Mouse (Mus musculus) natural killer cell, adult 2 months (primary cell): Measurements from ENCODE around the gene Atg9b.
A peak's percentile ranks its signal among the peaks of the same experiment; 100 is the strongest.

Experiments
- DNase-seq, 2 experiments: peaks; one replicate each; pipeline ENCODE4 v3.0.0; 2022; ENCODE audit warnings: low spot score in 2 of 2

The Atg9b gene

DNA sequence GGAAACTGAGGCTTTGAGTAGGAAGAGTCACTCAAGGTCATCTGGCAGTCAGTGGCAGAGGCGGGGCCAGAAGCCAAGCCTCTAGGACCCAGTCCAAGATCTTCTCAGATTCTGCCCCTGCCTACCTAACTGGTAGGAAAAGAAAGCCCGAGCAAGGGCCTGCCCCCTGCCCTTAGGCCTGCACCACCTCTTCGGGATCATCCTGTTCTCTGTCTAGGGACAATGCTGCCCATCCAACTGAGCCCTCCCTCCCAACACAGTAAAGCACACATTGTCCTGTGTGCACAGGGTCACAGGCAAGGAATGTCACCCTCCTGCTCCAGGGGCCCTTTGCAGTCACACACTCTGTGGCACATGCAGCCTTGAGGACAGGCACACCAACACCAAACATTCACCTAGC lies 41.9 kb downstream of the Atg9b start:
- no peak for DNase-seq

- DNase-seq = no peak
Observed at GRCm38 (mm10) chr5:24348546-24348945, 43.4 kb downstream of the Atg9b start.

- DNase-seq = peak; percentile 71 to 74
Observed at GRCm38 (mm10) chr5:24348128-24348527, 43.8 kb downstream of the Atg9b start.

DNA sequence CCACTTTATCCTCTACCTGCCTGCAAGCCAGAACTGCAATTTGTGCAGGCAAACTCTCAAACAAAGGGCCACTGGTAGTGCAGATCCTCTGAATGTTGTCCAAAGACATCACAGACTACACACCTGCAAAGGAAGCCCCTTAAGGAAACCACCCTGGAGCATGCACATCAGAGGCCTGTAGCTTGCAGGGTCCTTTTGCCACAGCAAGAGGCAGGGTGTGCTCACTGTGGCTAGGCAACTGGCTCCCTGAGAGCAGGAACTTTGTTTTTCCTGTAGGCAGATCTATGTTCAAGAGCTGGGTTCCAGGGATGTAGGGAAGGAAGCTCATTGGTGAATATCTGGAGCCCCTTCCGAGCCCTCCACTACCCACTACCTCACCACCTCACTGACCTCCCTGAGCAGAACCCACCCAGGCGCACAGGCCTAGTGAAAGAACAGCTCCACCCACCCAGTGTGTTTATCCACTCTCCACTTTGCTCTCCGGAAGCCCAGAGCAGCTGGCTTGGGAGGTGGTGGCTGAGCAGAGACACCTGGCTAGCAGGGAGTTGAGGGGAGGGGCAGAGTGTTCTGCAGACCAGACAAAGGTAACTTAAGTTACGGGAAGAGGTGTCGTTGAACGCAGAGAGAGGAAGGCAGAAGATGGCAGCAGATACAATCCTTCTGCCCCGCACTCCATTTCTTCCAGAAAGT lies 44.6 kb downstream of the Atg9b start:
- no peak for DNase-seq

DNA sequence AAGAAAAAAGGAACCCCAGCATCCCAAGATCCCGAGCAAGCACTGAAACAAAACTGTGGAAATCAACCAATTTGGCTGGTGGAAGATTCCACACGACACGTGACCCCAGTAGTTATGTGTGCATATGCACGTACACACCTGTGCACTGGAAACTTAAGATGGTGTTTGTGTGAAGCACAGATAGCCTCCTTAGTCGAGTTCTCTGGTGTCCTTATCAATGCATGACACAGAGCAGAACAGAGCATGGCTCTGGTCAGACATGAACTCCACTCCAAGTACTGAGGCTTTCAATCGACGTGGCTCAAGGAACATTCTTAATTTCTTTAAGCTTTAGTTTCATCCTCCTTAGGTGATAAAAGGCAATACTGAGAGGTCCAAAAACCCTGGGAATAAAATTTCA lies 45.6 kb downstream of the Atg9b start:
- no peak for DNase-seq

- no peak for DNase-seq
Observed at GRCm38 (mm10) chr5:24344477-24345051, 47.4 kb downstream of the Atg9b start.

- DNase-seq = no peak
Observed at GRCm38 (mm10) chr5:24343977-24344436, 47.9 kb downstream of the Atg9b start.

DNA sequence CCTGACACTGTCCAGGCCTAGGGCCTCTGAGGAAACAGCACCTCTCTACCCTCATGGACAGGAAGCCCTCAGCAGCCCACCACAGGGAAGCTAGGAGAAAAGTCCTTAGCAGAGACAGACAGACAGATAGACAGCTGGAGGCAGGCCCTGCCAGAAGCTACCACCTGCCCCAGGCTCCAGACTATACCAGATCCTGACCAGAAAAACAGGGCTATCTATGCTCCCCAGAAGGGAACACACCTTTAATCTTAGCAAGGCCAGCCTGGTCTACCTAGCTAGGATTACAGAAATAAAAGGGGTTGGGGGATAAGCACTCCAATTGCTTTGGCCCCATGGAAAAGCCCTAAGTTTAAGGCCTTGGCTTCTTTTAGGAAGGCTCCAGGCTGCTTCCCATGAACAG lies 48.6 kb downstream of the Atg9b start:
- no peak for DNase-seq

DNA sequence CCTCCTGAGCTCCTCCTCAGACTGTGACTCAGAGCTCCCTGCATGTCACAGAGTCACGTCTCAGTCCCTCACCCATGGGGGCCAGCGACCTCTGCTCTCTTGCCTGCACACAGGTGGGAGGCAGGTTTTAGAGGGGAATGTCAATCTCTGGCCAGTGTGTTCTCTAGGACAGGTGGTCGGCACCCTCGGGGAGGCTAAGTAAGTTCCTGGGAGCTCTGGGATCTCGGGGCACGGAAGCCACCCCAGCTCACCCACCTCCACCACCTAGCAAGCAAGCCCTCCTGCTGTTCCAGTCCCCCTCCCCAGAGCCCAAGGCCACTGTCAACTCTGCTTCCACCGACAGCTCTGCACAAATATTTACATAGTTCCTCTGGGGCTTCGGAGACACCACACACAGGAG lies 49.0 kb downstream of the Atg9b start:
- DNase-seq = no peak

DNA sequence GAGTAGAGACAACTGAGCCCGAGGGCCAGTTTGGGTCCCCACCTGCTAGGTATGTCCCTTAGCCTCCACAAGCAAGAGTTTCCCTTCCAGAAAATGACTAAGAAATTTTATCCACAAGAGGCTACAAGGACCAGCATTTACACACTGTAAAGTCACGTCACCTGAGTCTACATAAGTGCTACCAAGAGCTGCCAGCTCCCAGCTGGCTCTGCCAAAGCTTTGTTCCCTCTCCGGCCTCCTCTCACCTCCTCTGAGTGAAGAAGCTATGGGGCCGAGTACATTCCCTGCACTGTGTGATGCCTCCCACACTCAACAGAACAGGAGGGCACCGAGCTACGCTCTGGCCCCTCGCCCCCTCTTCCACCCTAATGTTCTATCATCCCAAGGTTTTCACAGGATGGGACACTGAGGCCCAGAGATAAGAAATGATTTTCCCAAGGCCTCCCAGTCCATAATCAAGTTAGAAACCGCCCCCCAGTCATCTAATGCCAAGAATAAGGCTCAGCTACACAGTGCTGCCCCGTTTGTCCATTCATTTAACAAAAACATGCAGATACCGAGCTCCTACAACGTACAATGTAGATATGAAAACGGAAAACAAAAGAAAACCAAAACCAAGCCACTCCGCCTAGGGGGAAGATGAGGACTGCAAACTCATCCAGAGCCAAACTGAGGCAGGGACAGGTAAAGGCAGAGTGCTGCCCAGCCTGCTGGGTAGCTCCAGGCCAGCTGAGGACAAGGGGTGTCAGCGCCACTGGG lies 49.6 kb downstream of the Atg9b start:
- DNase-seq = no peak

DNA sequence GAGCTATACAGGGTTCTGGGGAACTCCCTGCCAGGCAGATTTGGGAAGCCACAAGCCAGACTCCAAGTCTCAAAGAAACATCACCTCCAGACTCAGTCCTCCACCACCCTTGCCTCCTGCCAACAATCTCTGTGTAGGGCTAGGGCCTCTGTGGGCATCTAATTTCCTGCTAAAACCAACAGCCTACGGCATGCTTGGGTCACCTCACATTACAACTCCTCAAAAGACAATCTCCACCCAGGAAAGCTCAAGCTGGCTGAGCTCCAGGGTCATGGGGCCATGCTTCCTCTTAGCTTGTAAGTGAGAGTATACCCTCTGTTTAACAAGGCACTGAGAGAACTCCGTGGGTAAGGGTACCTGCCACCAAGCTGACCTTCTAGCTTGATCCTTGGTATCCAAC lies 54.1 kb downstream of the Atg9b start:
- no peak for DNase-seq

DNA sequence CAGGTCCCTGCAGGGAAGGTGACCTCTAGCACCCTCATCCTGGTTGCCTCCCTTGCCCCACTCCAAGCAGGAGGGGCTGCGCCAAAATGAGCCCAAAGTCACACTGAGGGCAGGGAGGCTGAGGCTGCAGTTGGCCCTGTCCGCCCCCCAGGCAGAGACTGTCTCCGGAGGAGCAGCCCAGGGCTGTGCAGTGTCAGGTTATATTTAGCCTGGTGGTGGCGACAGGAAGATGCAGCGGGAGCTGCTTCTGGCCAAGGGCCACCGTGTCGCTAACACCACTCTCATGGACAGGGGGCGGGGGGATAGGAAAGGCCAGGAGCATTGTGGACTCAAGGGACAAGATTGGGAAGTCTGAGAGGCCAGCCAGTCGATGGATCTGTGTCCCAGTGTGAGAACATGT lies 54.6 kb downstream of the Atg9b start:
- DNase-seq = no peak

GRCm38 (mm10) chr5:24335888-24336511 lies 55.9 kb downstream of the Atg9b start:
- no peak for DNase-seq

- no peak for DNase-seq
Observed at GRCm38 (mm10) chr5:24334749-24335148, 57.2 kb downstream of the Atg9b start.
